Mouse (Mus musculus) limb, embryonic 13.5 days (tissue): ENCODE data around the gene Cela3b. TPM values are rescaled to one million over a fixed set of nuclear protein-coding genes. Genes with fewer than 3 reads are reported as not detected.

Source experiments
- ATAC-seq: fragments of 200-750 bp; cut with Nextera tagmentation; 2 replicates; pipeline ENCODE4 v1.8.0; 2017; ENCODE audit warnings: low read depth, moderate number of reproducible peaks, moderate TSS enrichment; ENCODE audit not compliant: low FRiP score
- H3K27ac ChIP-seq: fragments of 300-500 bp; sonication (generic); 2 replicates; pipeline ENCODE4 v1.5.1; 2015; ENCODE audit warnings: inconsistent platforms, mild to moderate bottlenecking, moderate library complexity
- H3K27me3 ChIP-seq: fragments of 300-500 bp; sonication (generic); 2 replicates; pipeline ENCODE4 v1.6.1; 2015; ENCODE audit warnings: mild to moderate bottlenecking, inconsistent platforms
- H3K36me3 ChIP-seq: fragments of 300-500 bp; sonication (generic); 2 replicates; pipeline ENCODE4 v1.6.1; 2015; ENCODE audit warnings: inconsistent platforms, mild to moderate bottlenecking, moderate library complexity
- H3K4me1 ChIP-seq: fragments of 300-500 bp; sonication (generic); 2 replicates; pipeline ENCODE4 v1.6.1; 2015; ENCODE audit warnings: inconsistent platforms
- H3K4me2 ChIP-seq: fragments of 300-500 bp; sonication (generic); replicated peaks from 2 replicates; pipeline ENCODE4 v1.6.1; 2015; ENCODE audit warnings: inconsistent platforms, mild to moderate bottlenecking, moderate library complexity
- H3K4me3 ChIP-seq: fragments of 300-500 bp; sonication (generic); 2 replicates; pipeline ENCODE4 v1.5.1; 2015; ENCODE audit warnings: moderate library complexity, mild to moderate bottlenecking, inconsistent platforms
- H3K9ac ChIP-seq: fragments of 300-500 bp; sonication (generic); 2 replicates; pipeline ENCODE4 v1.6.1; 2015; ENCODE audit warnings: mild to moderate bottlenecking, inconsistent platforms
- H3K9me3 ChIP-seq: fragments of 300-500 bp; sonication (generic); 2 replicates; pipeline ENCODE4 v1.6.1; 2016; ENCODE audit warnings: inconsistent platforms
- WGBS: fragments of 180-500 bp; shearing (Covaris S2); methylation state at CpG from one replicate; pipeline ENCODE4 v1.1.7; 2015; 5-methylcytosine and 5-hydroxymethylcytosine counted together
- polyA plus RNA-seq: library from polyadenylated mRNA; unstranded; fragments of >200 nt; fragmentation: Nextera tagmentation; extraction: Ambion mirVana; gene quantifications from 2 replicates; pipeline ENCODE4 v1.2.1, GENCODE M21; 2015

Cela3b gene
- 0.15 TPM in 1 of 2 replicates, not detected in the other for polyA plus RNA-seq

DNA sequence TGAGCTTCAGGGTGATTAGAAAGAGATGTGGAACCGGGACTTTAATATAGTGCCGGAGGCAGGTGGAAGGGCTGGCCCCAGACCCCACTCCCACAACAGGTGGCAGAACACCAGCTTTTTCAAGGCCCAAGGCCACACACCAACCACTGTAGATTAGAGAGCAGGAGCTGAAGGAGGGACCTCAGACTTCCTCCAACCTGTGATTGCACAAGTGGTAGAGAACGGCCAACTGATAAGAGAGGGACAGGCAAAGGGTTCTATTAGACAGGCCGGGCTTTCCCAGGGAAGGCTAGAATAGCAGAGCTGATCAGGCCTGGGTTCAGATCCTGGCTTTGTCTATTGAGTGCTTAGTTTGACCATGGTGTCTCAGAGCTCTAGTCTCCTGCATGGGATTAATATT lies at the start of gene Cela3b:
Gene Cela3b (minus strand): TSS at position 39 of the 400 bp plus-strand sequence.
- H3K4me3 ChIP-seq, result no peak within 1 kb of the TSS
- no peak within 1 kb of the TSS for H3K4me2 ChIP-seq
- H3K9ac ChIP-seq, result no peak within 1 kb of the TSS
- no peak for ATAC-seq
- no peak within 1 kb of the TSS for H3K27ac ChIP-seq
- H3K4me1 ChIP-seq, result no peaks in the 10 kb centered on the region
- H3K27me3 ChIP-seq, result no peaks in the 10 kb centered on the region
- H3K36me3 ChIP-seq, result no peaks in the 10 kb centered on the region
- no peaks in the 10 kb centered on the region for H3K9me3 ChIP-seq
- WGBS, result 77% methylated on average over 4 of the region's 4 CpGs

DNA sequence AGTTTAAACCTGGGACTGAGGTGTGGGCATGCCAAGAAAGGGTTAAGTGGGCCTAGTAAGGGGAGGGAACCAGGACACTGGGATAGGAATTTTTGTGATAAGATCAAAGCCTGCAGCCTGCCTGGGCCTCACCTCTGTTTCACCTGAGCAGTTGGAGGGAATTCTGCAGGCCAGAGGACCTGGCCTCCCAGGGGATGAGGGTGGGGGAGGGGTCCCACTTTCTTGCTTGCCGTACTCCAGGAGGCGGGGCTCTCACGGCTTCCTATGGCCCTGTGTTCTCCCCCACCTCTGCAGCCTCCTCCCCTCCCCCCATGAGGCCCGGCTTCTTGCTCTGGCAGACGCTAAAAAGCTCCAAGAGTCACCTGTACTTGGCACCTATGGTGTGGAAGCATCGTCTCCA lies 49.4 kb upstream of the Cela3b start:
- no peaks in the 10 kb centered on the region for H3K36me3 ChIP-seq
- ATAC-seq, result no peak
- H3K9me3 ChIP-seq, result no peaks in the 10 kb centered on the region
- no peaks in the 10 kb centered on the region for H3K27me3 ChIP-seq
- H3K4me3 ChIP-seq, result no peak overlapping the region
- WGBS, result 5% methylated on average over 6 of the region's 6 CpGs
- H3K4me2 ChIP-seq, result peak overlapping the region; percentile 44
- H3K27ac ChIP-seq, result peak overlapping the region; percentile 66
- H3K4me1 ChIP-seq, result peaks cover 91% of the 10 kb centered on the region
- 0 out of 2 replicates have a peak overlapping the region, but pooled peaks have one; percentile 13 for H3K9ac ChIP-seq

DNA sequence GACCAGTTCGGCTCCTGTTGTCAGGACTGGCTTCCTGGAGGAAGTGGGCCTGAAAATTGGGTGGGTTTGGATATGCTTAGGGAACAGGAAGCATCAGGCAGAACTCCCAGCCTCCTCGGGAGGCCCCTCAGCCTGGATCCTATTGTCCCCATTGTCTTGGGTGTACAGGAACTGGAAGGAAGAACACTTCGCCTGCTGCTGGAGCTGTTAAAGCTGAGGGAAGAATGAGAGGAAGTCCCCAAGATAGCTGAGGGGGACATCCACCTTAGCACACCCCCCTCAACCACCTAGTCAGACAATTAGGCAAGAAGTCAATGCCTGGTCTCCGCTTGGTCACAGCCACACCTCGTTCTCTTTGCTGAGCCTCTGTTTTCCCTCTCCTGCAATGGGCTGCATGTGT lies 48.0 kb upstream of the Cela3b start:
- Histone ChIP-seq H3K27me3 (no peaks in the 10 kb centered on the region), H3K36me3 (no peaks in the 10 kb centered on the region), H3K9me3 (no peaks in the 10 kb centered on the region), H3K4me3 (no peak overlapping the region), H3K9ac (0 out of 2 replicates have a peak overlapping the region, but pooled peaks have one; percentile 43), H3K27ac (no peak overlapping the region; the same call in 1 of the 2 replicates), H3K4me2 (no peak overlapping the region), H3K4me1 (peaks cover 95% of the 10 kb centered on the region)
- ATAC-seq, result no peak
- 76% methylated on average over 5 of the region's 5 CpGs for WGBS

DNA sequence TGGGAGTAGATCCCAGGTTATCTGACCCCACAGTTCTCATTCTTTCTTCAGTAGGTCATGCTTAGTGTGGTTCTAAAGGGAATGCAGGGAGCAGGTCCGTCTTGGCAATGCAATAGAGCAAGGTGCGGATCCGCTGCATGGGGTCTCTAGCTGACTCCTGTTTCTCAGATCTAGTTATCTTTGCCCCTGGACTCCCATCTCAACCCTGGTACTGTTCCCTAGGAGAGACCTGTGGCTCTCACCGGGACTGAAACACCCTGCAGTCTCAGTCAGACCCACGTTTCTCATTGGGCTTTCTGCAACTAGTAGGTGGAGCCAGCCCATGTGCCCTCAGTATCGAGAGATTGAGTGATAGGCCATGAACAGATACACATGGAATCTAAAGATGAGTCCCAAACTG lies 47.3 kb upstream of the Cela3b start:
- ATAC-seq, result no peak
- peak overlapping the region; percentile 55 for H3K4me2 ChIP-seq
- 52% methylated on average over 6 of the region's 6 CpGs for WGBS

DNA sequence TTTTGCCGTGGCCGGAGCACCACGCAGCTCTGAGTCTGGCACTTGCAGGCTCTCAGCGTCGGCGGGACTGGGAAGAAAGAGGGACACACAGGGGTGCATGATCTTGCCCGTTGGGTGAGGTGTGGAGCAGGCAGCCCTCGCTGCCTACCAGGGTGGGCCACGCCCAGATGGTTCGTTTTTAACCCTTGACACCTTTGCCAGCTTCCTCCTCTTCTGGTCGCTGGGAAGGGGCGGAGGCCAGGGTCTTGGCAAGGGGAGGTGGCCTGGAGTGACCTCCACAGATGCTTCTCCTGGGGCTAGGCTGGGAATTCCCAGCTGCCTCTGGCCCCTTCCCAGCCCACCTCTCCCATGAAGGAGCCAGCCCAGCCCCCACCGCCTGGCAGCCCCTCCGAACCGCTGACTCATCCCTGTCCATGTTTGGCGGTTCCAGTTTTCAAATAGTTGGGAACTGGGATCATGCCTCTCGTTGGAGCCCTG lies 46.5 kb upstream of the Cela3b start:
- Histone ChIP-seq H3K27me3 (no peaks in the 10 kb centered on the region), H3K4me2 (peak overlapping the region; percentile 55), H3K9me3 (no peaks in the 10 kb centered on the region), H3K9ac (peak overlapping the region; percentile 50), H3K4me1 (peaks cover 93% of the 10 kb centered on the region), H3K4me3 (peak overlapping the region; percentile 11), H3K36me3 (no peaks in the 10 kb centered on the region), H3K27ac (peak overlapping the region; percentile 73)
- 9% methylated on average over 17 of the region's 17 CpGs for WGBS
- ATAC-seq, result no peak; the same call in 1 of the 2 replicates

More for the DNA sequence above, 47.3 kb upstream of the Cela3b start:
- H3K27me3 ChIP-seq, result no peaks in the 10 kb centered on the region
- no peaks in the 10 kb centered on the region for H3K36me3 ChIP-seq
- H3K4me1 ChIP-seq, result peaks cover 100% of the 10 kb centered on the region
- H3K4me3 ChIP-seq, result no peak overlapping the region
- H3K27ac ChIP-seq, result peak overlapping the region; percentile 73
- H3K9me3 ChIP-seq, result no peaks in the 10 kb centered on the region
- no peak overlapping the region for H3K9ac ChIP-seq

DNA sequence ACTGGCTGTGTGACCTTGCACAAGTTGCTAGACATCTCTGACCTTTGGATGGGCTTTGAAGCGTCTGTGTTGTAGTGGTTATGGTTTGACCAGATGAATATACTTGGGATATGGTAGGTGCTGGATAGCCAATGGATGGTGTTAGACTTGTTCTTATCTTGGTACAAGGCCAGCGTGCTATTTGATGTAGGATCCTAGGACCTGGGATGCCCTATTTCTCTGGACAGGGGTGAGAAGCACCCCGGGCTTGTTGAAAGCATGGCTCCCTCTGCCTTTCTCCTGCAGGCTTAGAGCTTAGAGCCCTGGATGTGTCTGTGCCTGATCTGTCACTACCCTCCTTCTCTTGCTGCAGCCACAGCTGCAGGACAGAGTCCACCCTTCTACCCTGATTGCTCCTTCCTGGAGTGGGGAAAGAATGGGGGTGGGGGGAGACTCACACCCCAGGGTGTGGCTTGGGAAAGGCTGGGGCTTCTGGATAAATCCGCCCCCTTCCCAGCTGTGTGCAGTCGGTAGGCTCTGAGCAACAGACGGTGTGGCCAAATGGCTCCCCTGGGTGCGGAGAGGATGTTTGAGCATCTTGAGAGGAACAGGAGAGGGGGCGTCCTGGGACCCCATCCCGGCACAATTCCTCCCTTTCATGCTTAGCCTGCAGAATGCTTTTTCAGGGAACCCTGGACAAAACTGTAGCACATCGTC lies 45.9 kb upstream of the Cela3b start:
- peak overlapping the region; percentile 50 for H3K9ac ChIP-seq
- peaks cover 92% of the 10 kb centered on the region for H3K4me1 ChIP-seq
- peak overlapping the region; percentile 73 for H3K27ac ChIP-seq
- peak overlapping the region; percentile 11; the same call in 1 of the 2 replicates for H3K4me3 ChIP-seq
- H3K4me2 ChIP-seq, result peak overlapping the region; percentile 55
- H3K27me3 ChIP-seq, result no peaks in the 10 kb centered on the region
- WGBS, result 21% methylated on average over 10 of the region's 10 CpGs
- 0 out of 2 replicates have a peak, but pooled peaks have one; percentile 28 for ATAC-seq
- H3K9me3 ChIP-seq, result no peaks in the 10 kb centered on the region
- H3K36me3 ChIP-seq, result no peaks in the 10 kb centered on the region

DNA sequence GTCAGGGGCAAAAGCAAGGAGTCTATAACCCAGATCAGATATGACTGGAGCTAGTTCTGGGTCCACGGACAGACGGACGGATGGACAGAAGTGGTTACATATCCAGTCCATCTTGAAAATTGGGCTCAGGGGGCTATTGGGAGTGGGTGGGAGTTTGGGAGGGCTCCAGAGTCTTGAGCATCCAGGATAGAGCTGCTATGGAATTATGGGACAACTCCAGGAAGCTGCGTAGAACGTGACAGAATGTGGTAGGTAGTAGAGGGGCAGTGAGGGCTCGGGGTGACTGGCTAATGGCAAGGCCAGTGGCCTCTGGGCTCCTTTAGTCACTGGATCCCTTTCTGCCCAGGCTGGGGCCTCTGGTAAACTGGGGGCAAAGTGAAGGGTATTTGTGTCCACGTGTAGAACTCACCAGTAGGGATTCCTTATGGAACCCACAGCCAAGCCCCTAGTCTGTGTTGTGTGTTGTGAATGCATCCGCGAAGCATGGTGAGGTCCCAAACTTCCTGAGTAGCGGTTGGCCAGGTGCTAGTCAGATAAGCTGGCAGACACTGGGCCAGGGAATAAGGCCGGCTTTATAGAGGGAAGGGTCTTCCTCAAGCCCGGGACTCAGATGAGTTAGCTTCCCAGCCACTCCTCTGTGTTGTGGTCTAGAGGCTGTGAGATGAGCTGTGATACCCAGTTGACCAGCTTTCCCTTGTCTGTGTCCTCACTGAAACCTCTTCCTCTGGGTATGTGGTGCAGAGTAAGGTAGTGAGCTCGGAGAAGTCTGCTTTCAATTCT lies 45.1 kb upstream of the Cela3b start:
- Histone ChIP-seq H3K9ac (no peak overlapping the region), H3K4me3 (no peak overlapping the region), H3K27ac (no peak overlapping the region), H3K4me1 (peaks cover 92% of the 10 kb centered on the region), H3K9me3 (no peaks in the 10 kb centered on the region), H3K4me2 (no peak overlapping the region), H3K27me3 (no peaks in the 10 kb centered on the region), H3K36me3 (no peaks in the 10 kb centered on the region)
- ATAC-seq, result no peak
- 80% methylated on average over 13 of the region's 13 CpGs for WGBS

DNA sequence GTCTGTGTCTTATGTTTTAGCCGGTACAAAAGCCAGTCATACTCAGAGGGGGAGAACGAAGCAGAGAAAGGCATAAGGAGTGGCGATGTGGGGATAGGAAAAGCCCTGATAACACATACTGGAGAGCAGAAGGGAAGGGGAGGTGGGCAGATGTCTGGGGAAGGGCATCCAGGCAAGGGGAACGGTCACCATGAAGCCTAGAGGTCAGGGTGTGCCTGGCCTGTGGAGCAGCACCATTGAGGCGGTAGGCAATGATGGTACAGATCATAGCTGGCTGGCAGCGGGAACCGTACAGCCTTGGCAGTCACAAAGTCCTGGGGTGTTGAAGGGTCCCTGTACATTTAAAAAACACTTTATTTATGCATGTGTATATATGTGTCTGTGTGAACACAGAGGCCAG lies 44.4 kb upstream of the Cela3b start:
- Histone ChIP-seq H3K27ac (peak overlapping the region; percentile 56; the same call in 1 of the 2 replicates), H3K36me3 (no peaks in the 10 kb centered on the region), H3K4me3 (no peak overlapping the region), H3K9me3 (no peaks in the 10 kb centered on the region), H3K4me2 (no peak overlapping the region), H3K4me1 (peaks cover 92% of the 10 kb centered on the region), H3K9ac (peak overlapping the region; percentile 13; the same call in 1 of the 2 replicates), H3K27me3 (no peaks in the 10 kb centered on the region)
- no peak for ATAC-seq
- WGBS, result 92% methylated on average over 7 of the region's 7 CpGs

DNA sequence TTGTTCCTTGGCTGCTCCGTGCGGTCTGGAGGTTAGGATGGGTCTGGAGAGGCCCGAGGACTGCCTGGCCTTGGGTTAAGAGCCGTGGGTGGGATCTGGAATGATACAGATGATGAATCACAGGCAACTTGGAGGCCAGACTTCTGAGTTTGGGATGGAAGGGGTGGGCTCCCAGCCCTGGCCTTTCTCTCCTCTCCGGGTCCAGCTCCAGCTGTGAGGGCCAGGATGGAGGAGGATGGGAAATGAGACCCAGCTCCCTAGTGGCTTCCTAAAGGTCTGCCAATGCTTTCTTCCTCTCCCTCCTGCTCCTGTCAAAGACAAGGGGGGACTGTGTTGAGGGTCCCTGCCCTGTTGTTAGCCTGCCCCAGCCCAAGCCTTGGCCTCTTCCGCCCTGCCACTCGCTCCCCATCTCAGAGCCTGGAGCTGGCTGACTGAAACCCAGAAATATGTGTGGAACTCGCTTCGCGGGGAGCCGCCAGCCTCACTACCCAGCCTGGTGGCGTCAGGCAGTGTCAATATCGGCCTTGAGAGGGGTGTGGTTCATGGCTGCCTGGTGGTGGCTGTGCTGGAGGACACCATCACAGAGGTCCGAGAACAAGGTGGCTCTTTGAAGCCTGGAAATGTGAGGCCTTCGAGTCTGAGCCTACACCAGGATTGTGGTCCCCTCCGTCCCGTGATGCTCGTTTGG lies 43.5 kb upstream of the Cela3b start:
- peaks cover 90% of the 10 kb centered on the region for H3K4me1 ChIP-seq
- peak overlapping the region; percentile 56 for H3K27ac ChIP-seq
- WGBS, result 61% methylated on average over 18 of the region's 18 CpGs
- 0 out of 2 replicates have a peak, but pooled peaks have one; percentile 16 for ATAC-seq
- H3K4me3 ChIP-seq, result no peak overlapping the region
- H3K4me2 ChIP-seq, result peak overlapping the region; percentile 34
- H3K36me3 ChIP-seq, result no peaks in the 10 kb centered on the region
- H3K27me3 ChIP-seq, result no peaks in the 10 kb centered on the region
- no peaks in the 10 kb centered on the region for H3K9me3 ChIP-seq
- H3K9ac ChIP-seq, result peak overlapping the region; percentile 36; the same call in 1 of the 2 replicates

DNA sequence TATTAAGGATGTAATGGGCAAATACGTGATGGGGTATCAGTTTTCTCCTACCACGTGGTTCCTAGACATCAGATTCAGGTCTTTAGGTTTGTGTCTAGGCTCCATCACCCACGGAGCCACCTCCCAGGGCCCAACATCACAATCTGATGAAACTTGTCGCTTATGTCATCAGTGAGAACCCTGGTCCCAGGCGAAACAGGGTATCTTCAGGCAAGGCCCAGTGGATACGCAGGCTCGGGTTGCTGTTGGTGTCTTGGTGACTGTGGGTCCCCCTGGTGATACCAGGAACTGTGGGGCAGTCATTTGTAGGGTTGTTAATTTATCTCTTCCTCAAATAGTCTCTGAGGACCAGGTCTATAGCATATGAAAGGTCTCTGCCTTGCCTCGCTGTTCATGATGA lies 42.9 kb upstream of the Cela3b start:
- Histone ChIP-seq H3K9ac (peak overlapping the region; percentile 36; the same call in 1 of the 2 replicates), H3K27ac (peak overlapping the region; percentile 56), H3K4me2 (peak overlapping the region; percentile 34), H3K27me3 (no peaks in the 10 kb centered on the region), H3K36me3 (no peaks in the 10 kb centered on the region), H3K4me1 (peaks cover 85% of the 10 kb centered on the region), H3K9me3 (no peaks in the 10 kb centered on the region), H3K4me3 (no peak overlapping the region)
- ATAC-seq, result no peak
- 84% methylated on average over 8 of the region's 8 CpGs for WGBS

DNA sequence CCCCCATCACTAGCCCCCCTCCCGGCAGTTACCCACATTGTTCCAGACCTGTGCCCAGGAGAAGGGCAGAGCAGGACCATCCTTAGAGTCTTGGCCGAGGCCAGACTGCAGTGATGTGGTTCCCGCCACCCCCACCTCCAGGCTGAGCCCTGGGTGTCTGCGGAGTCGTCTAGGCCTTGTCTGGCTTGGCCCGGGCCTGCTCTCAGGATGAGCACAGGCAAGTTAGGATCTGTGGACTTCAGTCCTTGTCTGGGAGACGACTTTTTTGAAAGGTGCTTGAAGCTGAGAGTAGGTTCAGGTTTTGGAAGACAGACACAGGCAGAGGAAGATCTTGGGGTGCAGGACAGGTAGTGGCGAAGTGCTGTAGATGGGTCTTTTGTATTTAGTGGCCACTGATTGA lies 41.0 kb upstream of the Cela3b start:
- Histone ChIP-seq H3K4me1 (peaks cover 79% of the 10 kb centered on the region), H3K9ac (peak overlapping the region; percentile 89; the same call in 1 of the 2 replicates)
- no peak for ATAC-seq

More for the DNA sequence above, 41.0 kb upstream of the Cela3b start:
- Histone ChIP-seq H3K27ac (peak overlapping the region; percentile 85; the same call in 1 of the 2 replicates), H3K4me2 (peak overlapping the region; percentile 85), H3K27me3 (no peaks in the 10 kb centered on the region), H3K4me3 (peak overlapping the region; percentile 80), H3K36me3 (no peaks in the 10 kb centered on the region), H3K9me3 (no peaks in the 10 kb centered on the region)
- WGBS, result 58% methylated on average over 8 of the region's 8 CpGs
